Mouse (Mus musculus): ENCODE results near the gene Smarca2. TPM values are rescaled to one million over a fixed set of nuclear protein-coding genes. Genes with fewer than 3 reads are reported as not detected.

Gene Smarca2
- polyA plus RNA-seq, 1 experiment from 2014 or later: 140 TPM

GRCm38 (mm10) chr19:26683731-26684130 is 78.9 kb downstream of the Smarca2 start:
- Histone ChIP-seq H3K9ac (replicated peaks; ENCODE audit: low read length) (no peak overlapping the region), H3K4me2 (ENCODE audit: low read length) (no peak overlapping the region), H3K27ac (replicated peaks; ENCODE audit: low read depth, low read length) (no peak overlapping the region), H3K27me3 (ENCODE audit: control insufficient read depth, insufficient read depth, low read length) (no peaks in the 10 kb centered on the region), H3K4me1 (ENCODE audit: control insufficient read depth, insufficient read depth, low read length) (0 out of 2 replicates have a peak, but pooled peaks cover 7% of the 10 kb centered on the region), H3K4me3 (replicated peaks; ENCODE audit: low read depth, low read length) (no peak overlapping the region), H3K9me3 (ENCODE audit: control insufficient read depth, low read length) (no peaks in the 10 kb centered on the region), H3K36me3 (ENCODE audit: control insufficient read depth, insufficient read depth, low read length) (peaks cover 8% of the 10 kb centered on the region; the same call in 1 of the 2 replicates)
- ATAC-seq (ENCODE audit: low FRiP score, low TSS enrichment): no peak
- DNase-seq: no peak
- WGBS: 95% methylated on average over 8 of the region's 8 CpGs

GRCm38 (mm10) chr19:26690516-26690915 is 85.7 kb downstream of the Smarca2 start:
- Histone ChIP-seq H3K9me3 (ENCODE audit: control insufficient read depth, low read length) (no peaks in the 10 kb centered on the region), H3K4me3 (replicated peaks; ENCODE audit: low read depth, low read length) (no peak overlapping the region), H3K27ac (replicated peaks; ENCODE audit: low read depth, low read length) (no peak overlapping the region), H3K4me1 (ENCODE audit: control insufficient read depth, insufficient read depth, low read length) (no peaks in the 10 kb centered on the region), H3K9ac (replicated peaks; ENCODE audit: low read length) (no peak overlapping the region), H3K36me3 (ENCODE audit: control insufficient read depth, insufficient read depth, low read length) (peaks cover 14% of the 10 kb centered on the region), H3K4me2 (ENCODE audit: low read length) (no peak overlapping the region), H3K27me3 (ENCODE audit: control insufficient read depth, insufficient read depth, low read length) (no peaks in the 10 kb centered on the region)
- WGBS: 37% methylated on average over 4 of the region's 4 CpGs
- DNase-seq (no peak), ATAC-seq (ENCODE audit: low FRiP score, low TSS enrichment) (no peak)

GRCm38 (mm10) chr19:26697107-26697506 is 92.3 kb downstream of the Smarca2 start:
- ATAC-seq (ENCODE audit: low FRiP score, low TSS enrichment) (no peak), DNase-seq (no peak)
- H3K9me3 ChIP-seq (ENCODE audit: control insufficient read depth, low read length): no peaks in the 10 kb centered on the region
- no peak overlapping the region for H3K4me2 ChIP-seq (ENCODE audit: low read length)
- H3K4me1 ChIP-seq (ENCODE audit: control insufficient read depth, insufficient read depth, low read length): no peaks in the 10 kb centered on the region
- no peak overlapping the region for H3K27ac ChIP-seq (replicated peaks; ENCODE audit: low read depth, low read length)
- 75% methylated on average over 4 of the region's 4 CpGs for WGBS
- no peak overlapping the region for H3K4me3 ChIP-seq (replicated peaks; ENCODE audit: low read depth, low read length)
- H3K27me3 ChIP-seq (ENCODE audit: control insufficient read depth, insufficient read depth, low read length): no peaks in the 10 kb centered on the region
- H3K36me3 ChIP-seq (ENCODE audit: control insufficient read depth, insufficient read depth, low read length): peaks cover 31% of the 10 kb centered on the region; the same call in 1 of the 2 replicates
- H3K9ac ChIP-seq (replicated peaks; ENCODE audit: low read length): no peak overlapping the region

GRCm38 (mm10) chr19:26704545-26705209 is 99.8 kb downstream of the Smarca2 start:
- Histone ChIP-seq H3K27me3 (ENCODE audit: control insufficient read depth, insufficient read depth, low read length) (no peaks in the 10 kb centered on the region), H3K4me1 (ENCODE audit: control insufficient read depth, insufficient read depth, low read length) (no peaks in the 10 kb centered on the region), H3K4me3 (replicated peaks; ENCODE audit: low read depth, low read length) (no peak overlapping the region), H3K9me3 (ENCODE audit: control insufficient read depth, low read length) (no peaks in the 10 kb centered on the region), H3K4me2 (ENCODE audit: low read length) (no peak overlapping the region), H3K9ac (replicated peaks; ENCODE audit: low read length) (no peak overlapping the region), H3K27ac (replicated peaks; ENCODE audit: low read depth, low read length) (no peak overlapping the region), H3K36me3 (ENCODE audit: control insufficient read depth, insufficient read depth, low read length) (no peaks in the 10 kb centered on the region)
- DNase-seq (no peak), ATAC-seq (ENCODE audit: low FRiP score, low TSS enrichment) (no peak)
- WGBS: 88% methylated on average over 10 of the region's 10 CpGs

GRCm38 (mm10) chr19:26706910-26707309 is 102.1 kb downstream of the Smarca2 start:
- ATAC-seq (ENCODE audit: low FRiP score, low TSS enrichment) (no peak), DNase-seq (no peak)
- Histone ChIP-seq H3K36me3 (ENCODE audit: control insufficient read depth, insufficient read depth, low read length) (no peaks in the 10 kb centered on the region), H3K4me2 (ENCODE audit: low read length) (no peak overlapping the region), H3K4me1 (ENCODE audit: control insufficient read depth, insufficient read depth, low read length) (no peaks in the 10 kb centered on the region), H3K9ac (replicated peaks; ENCODE audit: low read length) (no peak overlapping the region), H3K27me3 (ENCODE audit: control insufficient read depth, insufficient read depth, low read length) (no peaks in the 10 kb centered on the region), H3K9me3 (ENCODE audit: control insufficient read depth, low read length) (no peaks in the 10 kb centered on the region), H3K4me3 (replicated peaks; ENCODE audit: low read depth, low read length) (no peak overlapping the region), H3K27ac (replicated peaks; ENCODE audit: low read depth, low read length) (no peak overlapping the region)
- 63% methylated on average over 5 of the region's 5 CpGs for WGBS

- Histone ChIP-seq H3K36me3 (ENCODE audit: control insufficient read depth, insufficient read depth, low read length) (no peaks in the 10 kb centered on the region), H3K9me3 (ENCODE audit: control insufficient read depth, low read length) (no peaks in the 10 kb centered on the region), H3K27ac (replicated peaks; ENCODE audit: low read depth, low read length) (no peak overlapping the region), H3K4me3 (replicated peaks; ENCODE audit: low read depth, low read length) (no peak overlapping the region), H3K9ac (replicated peaks; ENCODE audit: low read length) (no peak overlapping the region), H3K4me1 (ENCODE audit: control insufficient read depth, insufficient read depth, low read length) (no peaks in the 10 kb centered on the region), H3K27me3 (ENCODE audit: control insufficient read depth, insufficient read depth, low read length) (no peaks in the 10 kb centered on the region), H3K4me2 (ENCODE audit: low read length) (no peak overlapping the region)
- 82% methylated on average over 12 of the region's 12 CpGs for WGBS
- DNase-seq (no peak), ATAC-seq (ENCODE audit: low FRiP score, low TSS enrichment) (no peak)
These were observed 104.2 kb downstream of the Smarca2 start for GRCm38 (mm10) chr19:26709095-26709494.

GRCm38 (mm10) chr19:26711268-26711667 is 106.4 kb downstream of the Smarca2 start:
- Histone ChIP-seq H3K36me3 (ENCODE audit: control insufficient read depth, insufficient read depth, low read length) (no peaks in the 10 kb centered on the region), H3K9me3 (ENCODE audit: control insufficient read depth, low read length) (no peaks in the 10 kb centered on the region), H3K9ac (replicated peaks; ENCODE audit: low read length) (no peak overlapping the region), H3K4me3 (replicated peaks; ENCODE audit: low read depth, low read length) (no peak overlapping the region), H3K4me1 (ENCODE audit: control insufficient read depth, insufficient read depth, low read length) (no peaks in the 10 kb centered on the region), H3K27ac (replicated peaks; ENCODE audit: low read depth, low read length) (no peak overlapping the region), H3K27me3 (ENCODE audit: control insufficient read depth, insufficient read depth, low read length) (no peaks in the 10 kb centered on the region), H3K4me2 (ENCODE audit: low read length) (no peak overlapping the region)
- DNase-seq (peak; percentile 35), ATAC-seq (ENCODE audit: low FRiP score, low TSS enrichment) (no peak)
- 14% methylated on average over 2 of the region's 2 CpGs for WGBS

GRCm38 (mm10) chr19:26716217-26716616 is 111.4 kb downstream of the Smarca2 start:
- 81% methylated on average over 9 of the region's 9 CpGs for WGBS
- no peak overlapping the region for H3K27ac ChIP-seq (replicated peaks; ENCODE audit: low read depth, low read length)
- no peak for DNase-seq
- no peak overlapping the region for H3K4me2 ChIP-seq (ENCODE audit: low read length)
- no peak overlapping the region for H3K9ac ChIP-seq (replicated peaks; ENCODE audit: low read length)
- ATAC-seq (ENCODE audit: low FRiP score, low TSS enrichment): no peak
- no peak overlapping the region for H3K4me3 ChIP-seq (replicated peaks; ENCODE audit: low read depth, low read length)
- no peaks in the 10 kb centered on the region for H3K27me3 ChIP-seq (ENCODE audit: control insufficient read depth, insufficient read depth, low read length)
- H3K9me3 ChIP-seq (ENCODE audit: control insufficient read depth, low read length): no peaks in the 10 kb centered on the region
- H3K4me1 ChIP-seq (ENCODE audit: control insufficient read depth, insufficient read depth, low read length): no peaks in the 10 kb centered on the region
- H3K36me3 ChIP-seq (ENCODE audit: control insufficient read depth, insufficient read depth, low read length): no peaks in the 10 kb centered on the region

- Histone ChIP-seq H3K27ac (replicated peaks; ENCODE audit: low read depth, low read length) (no peak overlapping the region), H3K36me3 (ENCODE audit: control insufficient read depth, insufficient read depth, low read length) (no peaks in the 10 kb centered on the region), H3K4me2 (ENCODE audit: low read length) (no peak overlapping the region), H3K4me3 (replicated peaks; ENCODE audit: low read depth, low read length) (no peak overlapping the region), H3K9me3 (ENCODE audit: control insufficient read depth, low read length) (no peaks in the 10 kb centered on the region), H3K9ac (replicated peaks; ENCODE audit: low read length) (no peak overlapping the region), H3K4me1 (ENCODE audit: control insufficient read depth, insufficient read depth, low read length) (no peaks in the 10 kb centered on the region), H3K27me3 (ENCODE audit: control insufficient read depth, insufficient read depth, low read length) (no peaks in the 10 kb centered on the region)
- ATAC-seq (ENCODE audit: low FRiP score, low TSS enrichment): no peak
- 43% methylated on average over 6 of the region's 6 CpGs for WGBS
- peak; percentile 79 for DNase-seq
These were observed 113.4 kb downstream of the Smarca2 start for GRCm38 (mm10) chr19:26718221-26718620.

Measured in midbrain, embryonic 14.5 days (tissue).